Mouse (Mus musculus): Measurements from ENCODE around the gene Gm20075.

DNA sequence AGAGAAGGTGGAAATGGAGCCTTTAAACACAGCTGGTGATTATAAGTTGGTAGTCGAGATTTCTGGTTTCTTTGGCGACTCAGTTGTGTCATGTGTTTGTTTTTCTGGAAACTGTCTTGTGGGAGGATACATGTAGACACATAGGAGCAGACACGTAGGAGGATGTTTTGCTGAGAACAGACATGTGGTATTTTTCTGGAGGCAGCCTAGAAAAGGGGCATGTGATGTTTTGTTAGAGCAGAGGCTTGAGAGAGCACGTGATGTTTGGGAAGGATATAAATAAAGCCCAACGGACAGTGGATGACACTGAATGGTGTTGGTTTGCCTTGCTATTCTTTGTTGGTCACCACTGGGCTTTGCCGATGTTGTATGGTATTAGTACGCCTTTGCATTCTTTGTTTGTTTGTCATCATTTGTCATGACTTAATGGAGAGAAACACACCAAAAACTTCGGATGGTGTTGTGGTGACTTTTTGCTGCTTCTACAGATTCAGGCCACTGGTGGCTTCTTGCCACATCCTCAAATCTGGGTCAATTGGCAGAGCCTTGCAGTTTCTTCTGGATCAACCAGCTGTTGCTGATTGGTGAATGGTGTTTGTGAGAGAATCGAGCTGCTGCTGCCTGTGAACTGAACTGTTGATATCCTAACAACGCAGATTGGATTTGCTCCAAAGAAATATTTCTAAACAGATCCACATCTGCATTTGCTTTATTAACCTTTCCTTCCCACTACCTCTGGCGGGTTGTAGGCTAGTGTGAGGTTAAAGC is 40.7 kb downstream of the Gm20075 start:
- TF ChIP-seq CTCF (IDR thresholded peaks at IDR 0.05; ENCODE audit: borderline replicate concordance, insufficient read depth, low read length) (no peak), POLR2A (IDR thresholded peaks at IDR 0.05; ENCODE audit: low read depth, low read length) (no peak)

Data from embryonic fibroblast, embryonic 13.5 days (primary cell).